Mouse (Mus musculus): ENCODE measurements around the gene Zfp956.
A peak's percentile ranks its signal among the peaks of the same experiment; 100 is the strongest.

Zfp956 gene

DNA sequence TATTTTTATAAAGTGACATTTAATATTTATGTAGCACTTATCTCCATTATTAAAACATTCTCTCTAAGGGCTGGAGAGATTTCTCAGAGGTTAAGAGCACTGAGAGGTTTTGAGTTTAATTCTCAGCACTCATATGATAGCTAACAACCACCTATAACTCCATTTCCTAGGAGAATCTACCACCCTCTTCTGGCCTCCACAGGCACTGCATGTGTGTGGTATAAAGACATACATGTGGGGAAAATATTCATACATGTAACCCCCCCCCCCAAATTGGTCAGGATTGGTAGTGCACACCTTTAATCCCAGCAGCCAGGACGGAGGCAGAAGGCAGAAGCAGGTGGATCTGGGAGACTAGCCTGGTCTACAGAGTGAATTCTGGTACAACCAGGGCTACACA lies 21.4 kb downstream of the Zfp956 start:
- no peak for DNase-seq

DNA sequence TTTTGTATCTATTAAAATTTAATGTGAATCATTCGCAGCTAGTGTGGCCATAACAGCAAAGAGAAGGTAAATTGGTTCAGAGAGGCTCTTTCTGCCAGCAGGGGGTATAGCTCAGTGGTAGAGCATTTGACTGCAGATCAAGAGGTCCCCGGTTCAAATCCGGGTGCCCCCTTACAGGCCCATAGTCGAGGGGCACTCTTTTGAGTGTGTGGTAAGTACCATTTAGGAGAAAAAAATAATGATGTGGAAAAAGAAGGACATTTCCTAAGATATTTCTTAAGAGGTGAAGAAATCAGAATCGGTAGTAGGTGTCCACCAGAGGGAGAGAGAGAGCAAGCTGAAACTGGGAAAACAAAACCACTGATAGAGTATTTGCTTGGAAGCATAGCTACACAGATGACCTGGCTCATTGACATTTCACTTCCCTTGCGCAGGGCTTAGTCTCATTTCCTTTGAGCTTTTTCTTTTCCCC lies 25.7 kb downstream of the Zfp956 start:
- DNase-seq, result peak; percentile 59 to 65

DNA sequence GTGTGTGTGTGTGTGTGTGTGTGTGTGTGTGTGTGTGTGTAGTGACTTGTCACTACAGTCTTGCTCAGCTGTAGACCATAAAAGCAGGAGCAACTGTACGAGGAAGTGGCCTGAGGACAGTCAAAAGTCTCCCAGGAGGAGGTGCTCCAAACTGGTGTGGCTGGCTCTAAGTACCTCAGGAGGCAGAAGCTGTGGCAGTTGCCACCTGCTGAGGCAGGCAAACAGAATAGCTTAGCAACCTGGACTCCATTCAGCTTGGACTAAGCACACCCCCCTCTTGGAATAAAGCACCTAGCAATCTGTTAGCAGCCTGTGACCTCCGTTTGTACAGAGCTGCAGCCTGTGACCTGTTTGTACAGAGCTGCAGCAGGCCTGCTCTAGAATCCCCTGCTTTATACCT lies 30.7 kb downstream of the Zfp956 start:
- no peak for DNase-seq

DNA sequence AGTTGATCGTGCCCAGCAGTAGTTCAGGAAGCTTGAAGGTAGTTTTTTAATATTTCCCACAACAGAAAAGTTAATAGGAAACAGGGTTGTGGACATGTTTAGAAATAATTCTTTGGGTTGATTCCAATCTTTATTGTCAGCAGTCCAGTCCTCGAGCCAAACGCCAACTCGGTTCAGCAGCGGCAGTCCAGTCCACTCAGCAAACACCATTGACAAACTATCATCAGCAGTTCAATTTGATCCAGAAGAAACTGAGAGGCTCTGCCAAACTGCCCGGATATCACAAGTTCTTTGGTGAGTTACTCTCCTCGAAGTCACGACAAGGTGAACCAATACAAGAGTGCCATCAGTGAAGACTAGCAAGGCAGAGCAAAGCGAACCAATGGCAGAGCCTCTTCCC lies 42.5 kb downstream of the Zfp956 start:
- DNase-seq, result no peak

DNA sequence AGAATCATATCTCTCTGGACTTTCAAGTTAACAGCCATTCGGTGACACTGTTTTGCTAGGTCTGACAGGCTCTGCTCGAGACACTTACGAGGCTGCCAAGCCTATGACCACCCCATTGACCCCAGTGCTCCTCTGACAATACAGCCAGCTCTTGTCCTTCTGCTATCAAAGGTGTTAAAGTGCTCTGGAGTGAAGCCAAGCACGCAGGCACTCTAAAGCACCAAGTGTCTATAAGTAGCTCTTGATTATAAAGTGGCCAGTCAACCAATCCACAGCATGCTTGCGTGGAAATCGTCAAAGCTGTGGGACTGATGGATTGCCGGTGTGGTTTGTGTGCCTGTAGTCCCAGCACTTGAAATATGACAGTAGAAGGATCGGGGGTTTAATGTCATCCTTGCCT lies 57.5 kb downstream of the Zfp956 start:
- DNase-seq, result no peak

Measured in thymus, adult 18-20 months (tissue).